Mouse (Mus musculus): ENCODE data around the gene Samd4. TPM values are rescaled to one million over a fixed set of nuclear protein-coding genes. Genes with fewer than 3 reads are reported as not detected.
A peak's percentile ranks its signal among the peaks of the same experiment; 100 is the strongest.

The Samd4 gene
- polyA plus RNA-seq, 1 experiment from 2014 or later, result 6.3 TPM

GRCm38 (mm10) chr14:47077576-47077970 is 194.9 kb downstream of the Samd4 start:
- Histone ChIP-seq H3K9ac (replicated peaks; ENCODE audit: low read depth) (no peak overlapping the region), H3K9me3 (ENCODE audit: low read length) (no peaks in the 10 kb centered on the region), H3K4me1 (ENCODE audit: insufficient read depth, low read depth, low read length) (no peaks in the 10 kb centered on the region), H3K36me3 (ENCODE audit: insufficient read depth, low read length) (no peaks in the 10 kb centered on the region), H3K4me3 (ENCODE audit: low read depth, low read length) (no peak overlapping the region), H3K27me3 (replicated peaks; ENCODE audit: insufficient read depth, low read length) (no peaks in the 10 kb centered on the region), H3K27ac (ENCODE audit: low read length) (no peak overlapping the region), H3K4me2 (replicated peaks; ENCODE audit: low read depth, low read length) (no peak overlapping the region)
- ATAC-seq, result no peak; the same call in 1 of the 2 replicates
- TF ChIP-seq CTCF (IDR thresholded peaks at IDR 0.05) (no peak), EP300 (IDR thresholded peaks at IDR 0.05) (no peak)
- 85% methylated on average over 3 of the region's 3 CpGs for WGBS
- no peak for DNase-seq (ENCODE audit: low spot score)

- DNase-seq (ENCODE audit: low spot score) (no peak), ATAC-seq (no peak)
- H3K9ac ChIP-seq (replicated peaks; ENCODE audit: low read depth), result no peak overlapping the region
- H3K4me1 ChIP-seq (ENCODE audit: insufficient read depth, low read depth, low read length), result no peaks in the 10 kb centered on the region
- H3K4me3 ChIP-seq (ENCODE audit: low read depth, low read length), result no peak overlapping the region
- no peaks in the 10 kb centered on the region for H3K27me3 ChIP-seq (replicated peaks; ENCODE audit: insufficient read depth, low read length)
- TF ChIP-seq EP300 (IDR thresholded peaks at IDR 0.05), result no peak
- TF ChIP-seq CTCF (IDR thresholded peaks at IDR 0.05), result no peak
- no peaks in the 10 kb centered on the region for H3K9me3 ChIP-seq (ENCODE audit: low read length)
- H3K4me2 ChIP-seq (replicated peaks; ENCODE audit: low read depth, low read length), result no peak overlapping the region
- H3K27ac ChIP-seq (ENCODE audit: low read length), result no peak overlapping the region
- H3K36me3 ChIP-seq (ENCODE audit: insufficient read depth, low read length), result no peaks in the 10 kb centered on the region
- 86% methylated on average over 7 of the region's 7 CpGs for WGBS
Observed at GRCm38 (mm10) chr14:47079911-47080310, 197.3 kb downstream of the Samd4 start.

GRCm38 (mm10) chr14:47083311-47083710 is 200.7 kb downstream of the Samd4 start:
- H3K9ac ChIP-seq (replicated peaks; ENCODE audit: low read depth), result no peak overlapping the region
- no peak overlapping the region for H3K27ac ChIP-seq (ENCODE audit: low read length)
- H3K4me2 ChIP-seq (replicated peaks; ENCODE audit: low read depth, low read length), result no peak overlapping the region
- ATAC-seq (no peak), DNase-seq (ENCODE audit: low spot score) (no peak)
- TF ChIP-seq EP300 (IDR thresholded peaks at IDR 0.05), result no peak
- TF ChIP-seq CTCF (IDR thresholded peaks at IDR 0.05), result no peak
- no peak overlapping the region for H3K4me3 ChIP-seq (ENCODE audit: low read depth, low read length)
- WGBS, result 60% methylated on average over 9 of the region's 9 CpGs
- peaks cover 4% of the 10 kb centered on the region; the same call in 1 of the 2 replicates for H3K4me1 ChIP-seq (ENCODE audit: insufficient read depth, low read depth, low read length)
- H3K36me3 ChIP-seq (ENCODE audit: insufficient read depth, low read length), result no peaks in the 10 kb centered on the region
- H3K27me3 ChIP-seq (replicated peaks; ENCODE audit: insufficient read depth, low read length), result no peaks in the 10 kb centered on the region
- H3K9me3 ChIP-seq (ENCODE audit: low read length), result no peaks in the 10 kb centered on the region

- Histone ChIP-seq H3K4me3 (ENCODE audit: low read depth, low read length) (no peak overlapping the region), H3K4me1 (ENCODE audit: insufficient read depth, low read depth, low read length) (peaks cover 4% of the 10 kb centered on the region; the same call in 1 of the 2 replicates), H3K27me3 (replicated peaks; ENCODE audit: insufficient read depth, low read length) (no peaks in the 10 kb centered on the region), H3K27ac (ENCODE audit: low read length) (no peak overlapping the region), H3K36me3 (ENCODE audit: insufficient read depth, low read length) (no peaks in the 10 kb centered on the region), H3K9ac (replicated peaks; ENCODE audit: low read depth) (no peak overlapping the region), H3K4me2 (replicated peaks; ENCODE audit: low read depth, low read length) (no peak overlapping the region), H3K9me3 (ENCODE audit: low read length) (no peaks in the 10 kb centered on the region)
- WGBS, result 71% methylated on average over 6 of the region's 6 CpGs
- DNase-seq (ENCODE audit: low spot score) (no peak), ATAC-seq (no peak)
- TF ChIP-seq CTCF (IDR thresholded peaks at IDR 0.05), result no peak
- TF ChIP-seq EP300 (IDR thresholded peaks at IDR 0.05), result no peak
Observed at GRCm38 (mm10) chr14:47083838-47084237, 201.2 kb downstream of the Samd4 start.

- Histone ChIP-seq H3K27me3 (replicated peaks; ENCODE audit: insufficient read depth, low read length) (no peaks in the 10 kb centered on the region), H3K9me3 (ENCODE audit: low read length) (no peaks in the 10 kb centered on the region), H3K4me1 (ENCODE audit: insufficient read depth, low read depth, low read length) (peaks cover 4% of the 10 kb centered on the region; the same call in 1 of the 2 replicates), H3K9ac (replicated peaks; ENCODE audit: low read depth) (no peak overlapping the region), H3K36me3 (ENCODE audit: insufficient read depth, low read length) (no peaks in the 10 kb centered on the region), H3K4me3 (ENCODE audit: low read depth, low read length) (no peak overlapping the region), H3K27ac (ENCODE audit: low read length) (no peak overlapping the region), H3K4me2 (replicated peaks; ENCODE audit: low read depth, low read length) (no peak overlapping the region)
- TF ChIP-seq CTCF (IDR thresholded peaks at IDR 0.05) (no peak), EP300 (IDR thresholded peaks at IDR 0.05) (no peak)
- 80% methylated on average over 2 of the region's 2 CpGs for WGBS
- no peak for DNase-seq (ENCODE audit: low spot score)
- no peak for ATAC-seq
Observed at GRCm38 (mm10) chr14:47084686-47085085, 202.0 kb downstream of the Samd4 start.

GRCm38 (mm10) chr14:47086123-47086522 is 203.5 kb downstream of the Samd4 start:
- WGBS, result 58% methylated on average over 3 of the region's 3 CpGs
- no peak overlapping the region for H3K4me3 ChIP-seq (ENCODE audit: low read depth, low read length)
- H3K27me3 ChIP-seq (replicated peaks; ENCODE audit: insufficient read depth, low read length), result no peaks in the 10 kb centered on the region
- no peaks in the 10 kb centered on the region for H3K36me3 ChIP-seq (ENCODE audit: insufficient read depth, low read length)
- TF ChIP-seq EP300 (IDR thresholded peaks at IDR 0.05) (no peak), CTCF (IDR thresholded peaks at IDR 0.05) (no peak)
- no peak overlapping the region for H3K4me2 ChIP-seq (replicated peaks; ENCODE audit: low read depth, low read length)
- no peak overlapping the region for H3K27ac ChIP-seq (ENCODE audit: low read length)
- no peak overlapping the region for H3K9ac ChIP-seq (replicated peaks; ENCODE audit: low read depth)
- ATAC-seq, result no peak
- no peaks in the 10 kb centered on the region for H3K9me3 ChIP-seq (ENCODE audit: low read length)
- DNase-seq (ENCODE audit: low spot score), result no peak
- peaks cover 4% of the 10 kb centered on the region; the same call in 1 of the 2 replicates for H3K4me1 ChIP-seq (ENCODE audit: insufficient read depth, low read depth, low read length)

GRCm38 (mm10) chr14:47086743-47087142 is 204.1 kb downstream of the Samd4 start:
- Histone ChIP-seq H3K4me2 (replicated peaks; ENCODE audit: low read depth, low read length) (peak overlapping the region; percentile 60), H3K27ac (ENCODE audit: low read length) (no peak overlapping the region), H3K27me3 (replicated peaks; ENCODE audit: insufficient read depth, low read length) (no peaks in the 10 kb centered on the region), H3K4me3 (ENCODE audit: low read depth, low read length) (peak overlapping the region; percentile 12; the same call in 1 of the 2 replicates), H3K9me3 (ENCODE audit: low read length) (no peaks in the 10 kb centered on the region), H3K4me1 (ENCODE audit: insufficient read depth, low read depth, low read length) (peaks cover 4% of the 10 kb centered on the region; the same call in 1 of the 2 replicates), H3K9ac (replicated peaks; ENCODE audit: low read depth) (0 out of 2 replicates have a peak overlapping the region, but pooled peaks have one; percentile 13), H3K36me3 (ENCODE audit: insufficient read depth, low read length) (no peaks in the 10 kb centered on the region)
- peak; percentile 88 for ATAC-seq
- DNase-seq (ENCODE audit: low spot score), result peak; percentile 92
- TF ChIP-seq EP300 (IDR thresholded peaks at IDR 0.05) (no peak), CTCF (IDR thresholded peaks at IDR 0.05) (peak; percentile 88)
- 5% methylated on average over 16 of the region's 16 CpGs for WGBS
